Mouse (Mus musculus) kidney, adult 2 months (tissue): ENCODE data around the gene Ficd.

Source experiments
- CTCF ChIP-seq: fragments of 200-500 bp; conservative IDR thresholded peaks from 2 replicates; pipeline ENCODE4 v1.5.1; 2011; ENCODE audit warnings: low read depth, mild to moderate bottlenecking, control low read depth, low read length, moderate library complexity, mixed read lengths; ENCODE audit not compliant: insufficient read depth, insufficient read length
- POLR2A ChIP-seq: fragments of 200-500 bp; IDR thresholded peaks from one replicate; pipeline ENCODE4 v1.6.1; 2011; ENCODE audit warnings: low read depth, low read length, control low read depth

DNA sequence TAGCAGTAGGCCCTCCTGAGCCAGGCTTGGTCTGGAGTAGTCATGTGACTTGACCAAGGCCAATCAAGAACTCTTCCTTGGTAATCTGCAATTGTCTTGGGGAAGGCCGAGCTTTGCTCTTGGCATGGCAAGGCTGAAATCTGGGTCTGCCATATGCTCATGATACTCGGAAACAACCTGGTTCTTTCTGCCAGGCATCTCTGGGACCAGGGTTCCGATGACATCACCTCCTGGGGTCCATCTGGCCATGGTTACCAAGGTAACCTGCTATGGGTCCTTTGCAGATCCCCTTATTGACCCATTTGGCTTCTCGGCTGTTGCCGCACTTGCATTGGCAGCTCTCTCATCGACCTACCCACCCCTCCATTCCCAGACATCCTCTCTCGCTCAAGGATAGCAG is 7.6 kb upstream of the Ficd start:
- no peak for TF ChIP-seq CTCF
- no peak for TF ChIP-seq POLR2A
